Mouse (Mus musculus) adrenal gland, postnatal 4 days (tissue): ENCODE measurements at regions not wholly inside any gene's neighbourhood (a gene's known extent, or its start where the extent isn't known, plus 50 kb on each side); places are given as distances from the start of the nearest gene placed in this dataset.

Source experiments
- DNase-seq, 2 experiments: peaks; one replicate each; pipeline ENCODE4 v3.0.0; 2021 to 2022; ENCODE audit warnings: low spot score in 2 of 2, mixed read lengths in 2 of 2

DNA sequence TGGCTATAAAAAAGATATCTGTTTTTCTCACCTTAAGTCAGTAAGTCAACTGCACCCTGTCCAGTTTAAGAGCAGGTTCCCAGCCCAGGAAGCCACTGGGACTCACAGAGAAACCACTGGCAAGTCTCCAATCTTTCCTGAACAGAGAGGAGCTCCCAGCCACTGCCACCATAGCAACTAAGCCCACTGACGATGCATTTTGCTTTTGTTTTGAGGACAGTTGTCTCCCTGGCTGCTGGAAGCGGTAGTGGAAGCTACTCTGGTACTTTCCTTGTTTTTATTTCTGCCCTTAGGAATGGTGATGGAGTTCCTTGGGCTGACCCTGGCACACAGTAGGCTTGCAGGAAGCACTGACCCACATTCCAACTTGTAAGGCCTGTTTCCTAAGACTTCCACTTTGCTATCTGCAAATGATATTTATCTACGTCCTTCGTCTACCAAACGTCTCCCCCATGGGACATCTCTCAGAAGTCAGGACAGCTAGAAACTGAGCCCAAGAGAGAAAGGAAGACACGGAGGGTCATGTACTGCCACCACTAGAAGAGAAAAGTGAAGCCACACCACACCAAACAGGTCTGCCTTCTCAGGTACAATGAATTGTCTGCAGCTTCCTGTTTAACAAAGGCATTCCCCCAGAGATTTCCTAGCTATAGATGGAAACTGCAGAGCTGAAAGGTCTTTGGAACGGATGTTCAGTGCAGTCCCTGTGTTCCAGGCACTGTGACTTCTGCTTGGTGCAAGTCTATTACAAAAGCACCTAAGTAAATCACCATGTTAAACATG lies 125.7 kb upstream of the Fmo9 start:
- DNase-seq: no peak

DNA sequence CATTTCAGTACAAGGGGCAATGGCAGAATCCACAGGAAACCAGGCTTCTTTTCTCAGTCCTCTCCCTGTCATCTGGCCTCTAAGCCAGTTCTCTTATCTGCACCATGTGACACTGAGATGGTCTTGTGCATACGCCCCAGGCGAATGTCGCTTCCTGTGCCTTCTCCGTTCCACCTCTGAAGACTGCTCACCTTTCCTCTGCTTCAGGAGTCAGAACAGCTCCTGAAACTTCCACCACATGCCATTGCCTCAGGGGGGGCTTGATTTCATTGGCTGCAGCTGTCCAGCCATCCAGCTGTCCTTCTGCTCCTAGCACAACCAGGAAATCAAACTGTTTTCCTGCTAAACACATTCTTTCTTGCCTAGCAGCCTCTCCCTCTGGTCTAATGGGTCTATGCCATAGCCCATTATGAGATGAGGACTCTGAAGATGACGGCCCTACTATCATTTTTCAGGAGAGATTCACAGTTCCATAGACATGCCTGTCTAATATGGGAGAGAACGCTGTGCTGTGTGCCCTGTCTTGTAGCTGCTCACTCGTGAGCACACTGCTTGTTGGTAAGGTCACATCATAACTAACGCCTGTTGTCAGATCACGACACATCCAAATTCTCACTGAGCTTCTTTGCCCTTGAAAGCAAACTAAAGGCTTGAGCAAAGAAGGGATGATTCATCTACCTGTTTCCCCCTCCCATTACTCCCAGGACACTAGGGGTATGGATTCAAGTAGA lies 129.9 kb upstream of the Fmo9 start:
- DNase-seq: no peak

DNA sequence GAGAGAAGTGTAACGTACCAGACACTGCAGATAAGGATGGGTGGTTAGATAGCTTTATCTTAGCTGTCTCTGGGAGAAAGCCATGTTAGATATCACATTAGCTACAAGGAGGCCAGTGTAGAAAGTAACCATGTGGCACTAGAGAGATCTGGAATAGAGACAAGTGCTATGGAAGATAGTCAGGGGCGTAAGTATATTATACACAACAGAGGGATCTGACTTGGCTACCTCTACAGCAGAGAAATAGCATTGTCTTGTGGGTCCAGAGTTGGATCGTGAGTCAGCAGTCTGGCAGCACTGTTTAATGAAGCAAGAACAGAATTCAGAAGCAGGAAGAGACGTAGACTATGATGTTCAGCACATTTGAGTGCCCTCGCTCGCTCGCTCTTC lies 130.4 kb upstream of the Fmo9 start:
- DNase-seq: no peak

DNA sequence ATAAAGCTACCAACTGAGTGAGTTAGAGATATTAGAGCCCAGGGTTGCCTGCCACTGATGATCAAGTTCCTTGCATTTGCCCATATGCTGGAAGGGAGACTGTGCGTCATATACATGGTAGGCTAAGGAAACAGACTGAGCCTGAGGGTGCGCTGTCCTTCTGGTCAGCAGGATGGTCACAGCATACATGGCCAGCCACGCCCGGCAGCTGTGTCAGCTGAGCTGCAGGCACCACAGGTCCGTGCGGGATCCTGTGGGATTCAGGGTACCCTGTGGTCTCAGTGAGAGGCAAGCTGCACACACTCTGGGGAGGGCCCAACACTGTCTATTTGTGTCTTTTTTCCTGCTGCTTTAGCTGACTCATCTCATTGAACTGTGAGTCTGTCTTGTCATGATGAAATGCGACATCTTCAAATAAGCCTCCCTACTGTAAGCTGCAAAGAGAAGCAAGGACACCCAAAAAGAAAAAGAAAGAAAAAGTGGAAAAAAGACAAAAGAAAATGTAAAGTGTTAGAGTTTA lies 131.3 kb upstream of the Fmo9 start:
- no peak for DNase-seq

DNA sequence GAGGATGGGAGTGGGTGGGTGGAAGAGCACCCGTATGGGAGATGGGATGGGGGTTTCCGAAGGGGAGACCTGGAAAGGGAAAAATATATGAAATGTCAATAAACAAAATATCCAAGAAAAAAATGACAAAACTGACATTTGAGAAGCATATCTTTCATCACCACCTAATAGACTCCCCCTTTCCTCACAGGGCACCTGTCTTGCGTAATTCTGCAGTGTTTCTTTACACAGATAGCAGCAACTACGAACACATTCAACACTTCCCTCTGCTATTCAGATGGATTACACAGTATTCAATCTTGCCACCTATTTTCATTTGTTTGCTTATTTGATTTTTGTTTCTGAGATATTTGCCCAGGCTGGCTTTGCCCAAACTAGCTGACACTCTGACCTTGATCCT lies 136.3 kb upstream of the Fmo9 start:
- no peak for DNase-seq

DNA sequence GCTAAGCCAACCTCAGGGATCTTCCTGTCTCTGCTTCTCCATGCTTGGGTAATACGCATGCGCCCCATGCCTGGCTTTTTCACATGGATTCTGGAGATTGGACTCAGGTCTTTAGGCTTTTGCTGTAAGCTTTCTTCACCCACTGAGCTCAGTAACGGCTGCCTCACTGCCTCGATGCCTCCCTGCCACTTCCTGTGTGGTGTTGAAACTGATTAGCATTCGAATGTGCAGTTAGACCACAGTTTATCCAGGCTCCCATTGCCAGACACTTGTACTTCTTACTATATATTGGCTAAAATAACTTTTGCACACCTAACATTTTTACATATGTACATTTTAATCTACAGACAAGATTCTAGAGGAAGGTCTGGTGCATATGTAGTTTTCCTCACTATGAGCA lies 137.0 kb upstream of the Fmo9 start:
- no peak for DNase-seq

DNA sequence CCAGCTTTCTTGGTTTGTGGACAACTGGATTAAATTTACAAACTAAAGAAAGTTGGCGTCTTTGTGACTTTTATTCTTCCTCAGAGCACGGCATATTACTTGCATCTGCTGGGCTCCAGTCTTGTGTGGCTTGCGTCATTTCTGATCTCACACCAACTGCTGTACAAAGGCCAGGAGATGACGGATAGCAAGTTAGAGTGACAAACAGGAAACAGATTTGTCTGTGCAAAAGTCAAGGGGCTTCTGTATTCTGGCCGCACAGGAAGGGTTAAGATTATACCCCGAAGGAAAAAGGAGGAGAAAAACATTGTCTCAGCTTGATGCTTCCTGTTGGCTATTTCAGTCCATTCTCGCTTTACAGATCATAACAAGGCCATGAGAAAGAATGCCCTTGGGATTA lies 137.8 kb upstream of the Fmo9 start:
- DNase-seq: no peak

DNA sequence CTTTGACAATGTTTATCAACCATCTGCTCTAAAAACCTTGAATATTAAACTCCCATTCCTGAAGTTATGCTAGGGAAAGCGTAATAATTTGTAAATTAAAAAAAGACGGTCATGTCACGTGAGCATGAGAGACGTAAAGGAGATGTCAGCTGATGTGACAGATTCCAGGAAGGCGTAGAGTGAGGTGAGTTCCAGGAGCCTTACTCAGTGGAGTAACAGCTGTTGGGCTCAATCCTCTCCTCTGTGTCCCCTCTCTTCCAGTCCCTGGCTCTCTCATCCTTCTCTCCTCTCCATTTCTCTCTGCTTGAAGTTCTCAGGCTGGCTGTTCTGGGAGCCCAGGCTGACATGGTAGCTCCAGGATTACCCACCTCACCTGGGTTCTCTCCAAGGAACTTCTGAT lies 138.4 kb upstream of the Fmo9 start:
- no peak for DNase-seq

DNA sequence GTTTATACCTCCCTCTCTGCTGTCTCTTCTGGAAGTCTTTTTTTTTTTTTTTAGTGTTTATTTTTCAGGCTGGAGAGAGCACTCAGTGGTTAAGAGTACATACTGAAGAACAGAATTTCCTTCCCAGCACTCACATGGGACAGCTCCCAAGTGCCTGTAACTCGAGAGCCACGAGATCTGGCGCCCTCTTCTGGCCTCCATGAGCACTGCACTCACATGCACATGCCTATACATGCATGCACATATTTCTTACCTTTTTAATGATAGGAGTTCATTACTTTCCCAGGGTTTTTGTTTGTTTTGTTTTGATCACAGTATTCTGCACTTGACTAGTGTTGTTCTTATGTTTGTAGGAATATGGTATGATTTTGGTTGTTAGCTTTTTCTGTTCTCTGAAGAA lies 139.5 kb upstream of the Fmo9 start:
- no peak for DNase-seq

DNA sequence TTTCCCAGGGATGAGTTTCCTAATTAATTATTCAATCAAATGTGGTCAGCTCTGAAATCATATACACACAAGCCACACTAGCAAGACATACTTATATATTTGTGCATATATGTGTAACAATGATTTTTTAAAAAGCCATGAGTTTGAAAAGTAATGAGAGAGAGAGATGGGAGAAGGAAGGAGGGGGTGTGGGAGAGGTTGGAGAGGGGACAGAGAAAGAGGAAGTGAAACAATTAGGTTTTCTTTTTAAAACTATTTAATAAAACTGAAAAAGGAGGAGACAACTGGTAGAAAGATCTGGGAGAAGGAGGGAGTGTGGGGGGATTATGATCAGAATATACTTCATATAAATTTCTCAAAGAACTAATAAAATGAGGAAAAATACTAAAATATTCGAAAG lies 155.7 kb upstream of the Fmo9 start:
- no peak for DNase-seq

DNA sequence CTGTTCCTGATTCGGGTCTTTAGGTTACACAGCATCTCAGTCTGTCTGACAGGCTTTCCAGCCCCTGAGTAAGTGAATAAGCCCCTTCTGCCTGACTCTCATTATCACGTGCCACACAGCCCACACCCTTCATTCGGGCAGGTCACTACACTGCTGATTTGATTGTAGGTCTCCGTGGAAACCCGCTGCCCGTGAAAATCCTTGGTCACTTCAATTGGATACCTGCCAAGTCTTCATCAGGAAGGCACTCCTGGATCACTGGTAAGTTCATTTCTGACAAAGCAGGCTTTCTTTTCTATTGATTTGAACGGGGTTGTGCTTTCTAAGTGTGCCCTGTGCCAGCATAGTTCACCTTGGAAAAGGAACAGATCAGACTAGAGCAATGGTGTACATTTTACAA lies 158.2 kb upstream of the Fmo9 start:
- no peak for DNase-seq

DNA sequence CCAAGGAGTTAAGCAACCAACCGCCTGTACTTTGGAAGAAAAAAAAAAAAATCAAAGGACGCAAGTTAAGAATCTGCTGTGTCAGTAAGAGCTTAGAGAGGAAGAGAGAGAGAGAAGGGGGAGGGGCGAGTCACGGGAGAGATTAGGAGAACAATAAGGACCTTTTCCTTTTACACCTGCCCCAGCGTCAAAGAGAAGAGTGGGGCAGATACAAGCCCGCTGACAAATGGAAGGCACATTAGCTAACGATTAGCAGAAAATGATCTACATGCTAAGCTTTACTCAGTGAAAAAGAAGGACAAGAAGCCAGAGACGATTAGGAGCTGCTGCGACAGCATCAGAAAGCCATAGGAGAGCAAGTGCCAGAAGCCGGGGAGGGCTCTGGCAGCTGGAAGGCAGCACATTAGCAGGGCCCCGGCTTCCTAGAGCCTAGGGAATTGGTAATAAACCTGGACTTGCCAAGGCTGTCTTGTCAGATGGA lies 157.8 kb upstream of the Fam78b start:
- DNase-seq: no peak

DNA sequence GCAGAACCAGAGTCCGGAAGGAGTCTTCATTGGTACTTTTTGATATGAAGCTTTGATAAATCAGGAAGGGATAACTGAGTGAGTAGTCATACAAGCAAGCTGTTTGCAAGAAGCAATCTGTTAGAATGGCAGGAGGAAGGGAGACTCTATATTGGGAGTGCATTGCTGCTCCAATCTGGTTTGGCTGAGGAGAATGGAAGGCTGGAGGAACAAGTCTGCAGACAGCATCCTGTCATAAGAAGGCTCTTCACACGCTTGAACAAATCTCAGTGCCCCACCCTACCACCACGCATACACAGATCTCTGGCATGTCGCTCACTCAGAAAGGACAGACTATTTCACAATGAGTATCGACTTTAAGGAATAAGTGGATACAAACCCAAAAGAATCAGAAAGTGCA lies 154.7 kb upstream of the Fam78b start:
- no peak for DNase-seq

DNA sequence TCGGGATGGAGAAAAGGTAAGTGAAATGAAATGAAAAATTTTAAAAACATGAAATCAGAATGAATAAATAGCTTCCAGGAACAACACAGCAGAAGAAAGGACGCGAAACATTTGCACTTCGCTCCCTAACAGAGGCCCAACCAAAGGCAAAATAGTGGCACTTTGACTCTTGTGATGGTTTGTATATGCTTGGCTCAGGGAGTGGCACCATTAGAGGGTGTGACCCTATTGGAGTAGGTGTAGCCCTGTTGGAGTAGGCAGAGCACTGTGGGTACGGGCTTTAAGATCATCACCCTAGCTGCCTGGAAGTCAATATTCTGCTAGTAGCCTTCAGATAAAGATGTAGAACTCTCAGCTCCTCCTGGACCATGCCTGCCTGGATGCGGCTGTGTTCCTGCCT lies 154.0 kb upstream of the Fam78b start:
- DNase-seq: no peak

DNA sequence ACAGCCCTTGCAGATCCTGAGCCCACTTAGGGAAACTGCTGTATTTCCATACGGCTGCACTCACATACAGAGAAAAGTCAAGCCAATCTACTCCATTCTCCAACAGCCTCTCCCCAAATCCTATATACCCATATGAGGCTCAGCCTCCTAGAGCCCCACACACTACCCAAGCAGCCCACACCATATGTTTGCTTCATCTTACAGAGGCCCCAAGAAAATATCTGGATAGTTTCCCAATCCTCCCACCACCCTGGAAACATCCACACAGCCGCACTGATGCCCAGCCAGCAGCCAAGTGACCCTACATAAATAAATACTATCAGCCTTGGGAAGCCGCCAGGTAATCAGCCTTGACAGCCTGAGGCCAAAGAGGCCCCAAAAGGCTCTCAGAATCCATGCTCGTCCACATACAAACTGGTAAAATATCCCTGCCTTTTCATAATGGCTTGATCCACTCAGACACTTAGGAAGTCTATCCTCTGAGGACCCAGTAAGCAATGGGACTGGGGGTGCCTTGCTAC lies 153.1 kb upstream of the Fam78b start:
- DNase-seq: peak in 1 of 2 experiments; percentile 8

DNA sequence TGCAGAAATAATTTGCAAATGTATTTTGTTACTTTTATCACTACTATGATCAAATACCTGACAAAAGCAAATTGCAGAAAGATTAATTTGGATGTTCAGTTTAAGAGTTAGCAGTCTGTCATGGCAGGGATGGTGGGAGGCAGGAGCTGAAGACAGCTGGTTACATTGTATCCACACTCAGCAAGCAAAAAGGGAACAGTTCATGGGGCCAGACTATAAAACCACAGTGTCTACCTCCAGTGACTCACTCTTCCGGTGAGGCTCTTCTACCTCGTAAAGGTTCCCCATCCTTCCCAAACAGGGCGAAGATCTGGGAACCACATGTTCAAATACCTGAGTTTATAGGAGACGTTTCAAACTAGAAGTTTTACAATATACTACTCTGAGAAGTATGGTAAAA lies 145.2 kb upstream of the Fam78b start:
- DNase-seq: no peak

DNA sequence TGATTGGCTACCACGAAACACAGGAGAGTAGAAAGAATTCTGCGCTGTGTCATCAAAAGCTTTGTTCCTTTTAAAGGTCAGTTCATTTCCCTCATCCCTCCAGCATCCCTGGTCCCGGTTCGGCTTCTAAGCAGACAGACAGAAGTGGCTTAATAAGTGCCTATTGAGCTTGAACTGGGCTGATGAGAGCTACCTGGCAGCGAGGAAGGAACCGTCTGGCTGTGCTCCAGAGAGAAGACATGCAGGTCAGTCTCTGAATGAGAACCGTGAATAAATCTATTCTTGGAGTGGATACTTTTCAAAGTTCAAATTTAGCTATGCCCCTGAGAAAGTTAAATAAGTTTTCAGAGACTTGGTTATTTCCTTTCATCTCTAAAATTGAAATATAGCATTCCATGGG lies 135.0 kb upstream of the Fam78b start:
- DNase-seq: no peak

DNA sequence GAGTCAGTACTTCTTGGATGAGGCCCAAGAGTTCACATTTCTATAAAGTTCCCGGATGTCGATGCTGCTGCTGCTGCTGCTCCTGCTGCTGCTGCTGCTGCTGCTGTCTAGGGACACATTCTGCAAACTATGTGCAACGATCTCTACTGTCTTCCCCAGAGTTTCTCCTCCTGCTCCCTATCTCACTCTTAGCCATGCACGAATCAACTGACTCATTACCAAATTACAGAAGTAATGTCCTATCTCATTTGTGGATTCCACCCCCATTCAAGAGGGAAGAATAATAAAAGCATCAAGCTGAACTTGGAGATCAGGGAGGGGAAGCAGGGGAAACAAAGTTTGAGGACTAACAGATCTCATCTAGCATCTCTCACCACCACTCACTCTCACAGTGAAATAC lies 130.0 kb upstream of the Fam78b start:
- no peak for DNase-seq

DNA sequence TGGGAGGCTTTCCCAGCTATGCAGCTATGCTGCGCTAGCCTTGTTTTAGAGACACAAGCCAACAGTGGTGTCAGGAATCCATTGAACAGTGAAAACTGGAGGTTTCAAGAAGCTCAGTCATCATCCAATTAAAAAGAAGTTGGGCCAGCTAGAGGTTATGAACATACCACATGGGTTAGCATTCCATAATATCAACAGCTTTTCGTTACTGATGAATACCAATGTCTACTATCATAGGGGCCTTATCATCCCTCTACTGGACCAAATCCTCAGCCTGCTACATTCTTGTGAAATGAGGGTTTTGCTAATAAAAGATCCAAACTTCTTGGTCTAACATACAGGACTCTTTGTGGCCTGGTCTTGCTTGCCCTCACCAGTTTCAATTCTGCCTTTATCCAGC lies 124.8 kb upstream of the Fam78b start:
- no peak for DNase-seq

DNA sequence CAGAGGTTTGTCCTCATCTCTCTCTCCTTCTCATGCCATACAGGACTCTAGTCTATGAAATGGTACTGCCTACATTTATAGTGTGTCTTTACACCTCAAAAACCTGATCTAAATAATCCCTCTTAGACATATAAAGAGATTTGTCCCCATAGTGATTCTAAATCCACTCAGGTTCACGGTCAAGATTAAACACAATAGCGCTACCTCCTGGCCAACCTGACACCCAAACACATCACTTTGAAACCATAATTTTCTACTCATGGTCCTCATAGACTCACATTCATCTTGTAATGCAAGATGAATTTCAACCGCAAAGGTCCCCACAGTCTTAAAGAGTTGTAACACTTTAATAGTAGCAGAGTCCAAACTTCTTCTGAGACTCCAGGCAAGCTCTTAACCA lies 118.0 kb upstream of the Fam78b start:
- no peak for DNase-seq

DNA sequence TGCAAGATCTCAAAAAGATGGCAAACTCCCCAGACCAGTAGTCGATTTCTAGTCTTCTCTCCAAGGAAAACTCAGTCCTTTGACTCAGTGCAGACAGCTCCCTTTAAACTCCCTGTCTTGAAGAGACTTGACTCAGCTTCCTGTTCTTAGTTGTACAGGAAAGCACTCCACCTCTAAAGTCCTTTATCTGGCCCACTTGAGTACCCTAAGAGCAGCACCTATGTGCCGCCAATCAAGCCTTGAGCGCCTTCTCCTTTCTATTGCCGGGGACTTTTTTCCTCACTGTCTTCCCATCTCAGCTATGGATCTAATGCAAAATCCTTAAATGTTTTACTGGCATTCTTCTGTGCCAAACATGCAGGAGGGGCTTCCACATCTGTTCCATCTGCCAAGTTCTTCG lies 105.3 kb upstream of the Fam78b start:
- no peak for DNase-seq

DNA sequence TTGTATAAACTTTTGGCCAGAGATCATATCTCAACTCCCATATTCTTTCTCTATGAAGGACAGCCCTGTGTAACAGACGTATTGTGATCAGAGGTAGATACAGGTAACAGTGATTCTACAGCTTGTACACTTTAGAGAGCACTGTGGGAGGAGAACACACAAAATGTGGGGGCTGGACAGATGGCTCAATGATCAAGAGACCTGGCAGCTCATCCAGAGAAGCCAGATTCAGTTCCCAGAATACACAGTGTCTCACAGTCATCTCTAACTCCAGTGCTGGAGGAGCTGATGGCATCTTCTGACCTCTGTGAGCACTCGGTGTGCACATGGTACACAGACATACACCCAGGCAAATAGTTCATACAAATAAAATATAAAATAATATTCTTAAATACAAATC lies 102.5 kb upstream of the Fam78b start:
- DNase-seq: no peak
